Mouse (Mus musculus): ENCODE data around the gene Pde8b.

DNA sequence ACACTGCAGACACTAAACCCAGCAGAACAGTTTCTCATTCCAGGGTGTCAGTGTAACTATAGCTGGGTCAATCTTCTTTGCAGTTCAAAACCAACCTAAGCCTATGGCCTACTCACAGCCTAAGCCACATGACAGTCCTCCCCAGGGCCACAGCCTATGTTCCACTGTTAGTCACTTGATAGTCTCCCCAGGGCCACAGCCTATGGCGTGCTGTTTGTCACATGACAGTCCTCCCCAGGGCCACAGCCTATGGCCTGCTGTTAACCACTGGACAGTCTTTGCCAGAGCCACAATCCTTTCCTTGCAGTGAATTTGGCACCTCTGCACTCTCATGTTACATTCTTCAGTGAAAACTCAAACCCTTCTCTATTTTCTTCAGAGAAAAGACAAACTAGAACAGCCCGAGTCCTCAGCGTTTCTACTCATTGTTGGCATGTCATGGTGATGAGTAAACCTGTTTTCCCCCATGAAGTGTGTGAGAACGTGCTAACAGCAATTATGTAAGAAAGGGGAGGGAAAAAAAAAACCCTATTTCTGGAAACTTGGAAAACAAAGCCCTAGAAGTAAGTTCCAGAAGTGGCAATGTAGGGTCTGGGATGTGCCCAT, 147.0 kb downstream of the Pde8b start:
- TF ChIP-seq CTCF (IDR thresholded peaks at IDR 0.05; ENCODE audit: borderline replicate concordance, control insufficient read depth, extremely low read depth, insufficient read depth, low read length, poor library complexity) (no peak), POLR2A (IDR thresholded peaks at IDR 0.05; ENCODE audit: control insufficient read depth, extremely low read depth, insufficient read depth, low read length, poor library complexity) (no peak)
